Mouse (Mus musculus) liver, embryonic 16.5 days (tissue): ENCODE measurements at regions not wholly inside any gene's neighbourhood (a gene's known extent, or its start where the extent isn't known, plus 50 kb on each side); places are given as distances from the start of the nearest gene placed in this dataset.

ENCODE experiments used
- ATAC-seq: fragments of 200-750 bp; cut with Nextera tagmentation; 2 replicates; pipeline ENCODE4 v1.8.0; 2017; ENCODE audit warnings: low read depth, mild to moderate bottlenecking, moderate number of reproducible peaks, moderate library complexity
- H3K27ac ChIP-seq: fragments of 300-500 bp; sonication (generic); 2 replicates; pipeline ENCODE4 v1.5.1; 2014; ENCODE audit warnings: mild to moderate bottlenecking, low read length
- H3K27me3 ChIP-seq: fragments of 300-500 bp; sonication (generic); 2 replicates; pipeline ENCODE4 v1.6.1; 2014; ENCODE audit warnings: low read depth, low read length, mixed read lengths; ENCODE audit not compliant: control insufficient read depth, insufficient read depth
- H3K36me3 ChIP-seq: fragments of 300-500 bp; sonication (generic); 2 replicates; pipeline ENCODE4 v1.6.1; 2014; ENCODE audit warnings: mild to moderate bottlenecking; ENCODE audit not compliant: control insufficient read depth, insufficient read depth
- H3K4me1 ChIP-seq: fragments of 300-500 bp; sonication (generic); 2 replicates; pipeline ENCODE4 v1.6.1; 2014; ENCODE audit warnings: low read depth, low read length, mixed read lengths; ENCODE audit not compliant: control insufficient read depth
- H3K4me2 ChIP-seq: fragments of 300-500 bp; sonication (generic); 2 replicates; pipeline ENCODE4 v1.6.1; 2014; ENCODE audit warnings: low read depth, low read length, mixed read lengths
- H3K4me3 ChIP-seq: fragments of 300-500 bp; sonication (generic); 2 replicates; pipeline ENCODE4 v1.5.1; 2014; ENCODE audit warnings: low read depth, mild to moderate bottlenecking, low read length
- H3K9ac ChIP-seq: fragments of 300-500 bp; sonication (generic); 2 replicates; pipeline ENCODE4 v1.6.1; 2014; ENCODE audit warnings: low read depth, low read length
- H3K9me3 ChIP-seq: fragments of 300-500 bp; sonication (generic); replicated peaks from 2 replicates; pipeline ENCODE4 v1.6.1; 2016; ENCODE audit warnings: low read length; ENCODE audit not compliant: control insufficient read depth
- WGBS: fragments of 180-500 bp; shearing (Covaris S2); extraction: QIAGEN DNeasy Blood & Tissue Kit; methylation state at CpG from one replicate; pipeline ENCODE4 v1.1.7; 2014; ENCODE audit not compliant: insufficient replicate concordance; 5-methylcytosine and 5-hydroxymethylcytosine counted together

- no peak for ATAC-seq
- WGBS, result 76% methylated on average over 14 of the region's 14 CpGs
- no peak overlapping the region for H3K4me3 ChIP-seq
- H3K36me3 ChIP-seq, result no peaks in the 10 kb centered on the region
- H3K9me3 ChIP-seq, result no peaks in the 10 kb centered on the region
- H3K4me1 ChIP-seq, result no peaks in the 10 kb centered on the region
- peaks cover 3% of the 10 kb centered on the region; the same call in 1 of the 2 replicates for H3K27me3 ChIP-seq
- H3K9ac ChIP-seq, result no peak overlapping the region
- no peak overlapping the region for H3K4me2 ChIP-seq
- no peak overlapping the region for H3K27ac ChIP-seq
Observed at GRCm38 (mm10) chr6:51200837-51201236, 231.6 kb upstream of the Nfe2l3 start.

GRCm38 (mm10) chr6:51204306-51204705 lies 228.2 kb upstream of the Nfe2l3 start:
- Histone ChIP-seq H3K36me3 (no peaks in the 10 kb centered on the region), H3K9ac (no peak overlapping the region), H3K9me3 (no peaks in the 10 kb centered on the region), H3K4me2 (no peak overlapping the region), H3K4me1 (no peaks in the 10 kb centered on the region), H3K27me3 (peaks cover 16% of the 10 kb centered on the region), H3K4me3 (no peak overlapping the region), H3K27ac (no peak overlapping the region)
- 59% methylated on average over 3 of the region's 3 CpGs for WGBS
- ATAC-seq, result no peak

DNA sequence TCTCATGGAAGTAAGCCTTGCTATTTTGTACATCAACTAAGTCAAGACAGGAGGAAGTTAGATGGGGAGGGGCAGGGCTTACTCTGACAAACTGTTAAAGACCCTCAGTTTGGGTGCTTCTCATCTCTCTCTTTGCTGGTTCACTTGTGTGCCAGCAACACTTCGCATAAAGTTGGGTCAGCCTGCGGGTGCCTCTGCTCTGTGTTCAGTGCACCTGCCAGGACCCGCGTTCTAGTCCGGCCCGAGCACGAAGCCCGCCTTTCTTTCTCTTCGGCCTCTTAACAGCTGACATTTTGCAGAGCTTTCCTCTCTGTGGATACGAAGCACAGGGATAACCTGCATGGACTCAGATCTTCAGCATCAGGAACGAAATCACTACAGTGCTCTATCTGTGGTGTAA lies 227.1 kb upstream of the Nfe2l3 start:
- Histone ChIP-seq H3K36me3 (no peaks in the 10 kb centered on the region), H3K27ac (no peak overlapping the region), H3K27me3 (peaks cover 16% of the 10 kb centered on the region), H3K4me1 (no peaks in the 10 kb centered on the region), H3K4me2 (no peak overlapping the region), H3K9ac (no peak overlapping the region), H3K4me3 (no peak overlapping the region), H3K9me3 (no peaks in the 10 kb centered on the region)
- ATAC-seq, result no peak
- 77% methylated on average over 11 of the region's 11 CpGs for WGBS

- H3K4me1 ChIP-seq, result no peaks in the 10 kb centered on the region
- 9% methylated on average over 11 of the region's 11 CpGs for WGBS
- no peak overlapping the region for H3K4me3 ChIP-seq
- ATAC-seq, result no peak
- peaks cover 16% of the 10 kb centered on the region for H3K27me3 ChIP-seq
- no peak overlapping the region for H3K27ac ChIP-seq
- H3K9me3 ChIP-seq, result no peaks in the 10 kb centered on the region
- no peak overlapping the region for H3K9ac ChIP-seq
- H3K36me3 ChIP-seq, result no peaks in the 10 kb centered on the region
- no peak overlapping the region for H3K4me2 ChIP-seq
Observed at GRCm38 (mm10) chr6:51206712-51207505, 225.6 kb upstream of the Nfe2l3 start.

DNA sequence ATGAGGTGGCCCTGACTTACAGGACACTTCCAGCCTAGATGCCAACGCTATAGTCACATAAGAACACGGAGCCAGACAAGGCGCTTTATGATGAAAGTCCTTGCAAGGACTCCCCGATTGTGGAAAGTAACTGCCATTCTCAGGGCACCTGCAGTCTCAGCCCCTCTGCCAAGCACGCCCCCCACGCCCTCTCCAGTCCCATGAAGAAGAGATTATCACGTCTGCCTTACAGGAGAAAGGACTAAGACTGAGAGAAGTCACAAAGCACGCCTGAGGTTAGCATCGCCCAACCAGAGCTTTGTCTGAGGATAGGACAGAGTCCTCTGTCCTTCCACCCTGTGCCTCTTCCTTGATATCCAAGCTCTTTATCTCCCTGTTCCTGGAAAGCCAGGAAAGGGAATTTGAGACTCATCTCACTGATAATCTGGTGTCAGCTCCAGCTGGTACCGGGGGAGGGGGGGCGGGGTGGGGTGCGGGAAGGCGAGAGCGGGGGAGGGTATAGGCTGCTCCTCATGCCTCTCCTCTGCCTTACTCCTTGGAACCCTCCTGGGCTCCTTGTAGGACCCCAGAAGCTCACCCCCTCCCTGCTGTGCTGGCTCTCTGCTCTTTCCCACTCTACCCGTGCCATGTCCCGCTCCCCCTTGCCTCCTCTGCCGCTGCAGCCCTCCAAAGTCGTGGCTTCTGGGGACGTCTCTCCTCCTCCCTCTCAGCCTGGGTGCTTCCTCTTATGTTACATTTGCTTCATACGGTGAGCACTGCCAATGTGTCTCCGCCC lies 224.7 kb upstream of the Nfe2l3 start:
- H3K9ac ChIP-seq, result no peak overlapping the region
- H3K36me3 ChIP-seq, result no peaks in the 10 kb centered on the region
- H3K27ac ChIP-seq, result no peak overlapping the region
- no peak for ATAC-seq
- no peaks in the 10 kb centered on the region for H3K9me3 ChIP-seq
- H3K4me3 ChIP-seq, result no peak overlapping the region
- 2% methylated on average over 17 of the region's 21 CpGs for WGBS
- peaks cover 16% of the 10 kb centered on the region for H3K27me3 ChIP-seq
- no peaks in the 10 kb centered on the region for H3K4me1 ChIP-seq
- no peak overlapping the region for H3K4me2 ChIP-seq

GRCm38 (mm10) chr6:51208660-51209396 lies 223.6 kb upstream of the Nfe2l3 start:
- Histone ChIP-seq H3K4me3 (no peak overlapping the region), H3K27me3 (peaks cover 16% of the 10 kb centered on the region), H3K4me1 (no peaks in the 10 kb centered on the region), H3K4me2 (no peak overlapping the region), H3K36me3 (no peaks in the 10 kb centered on the region), H3K27ac (no peak overlapping the region), H3K9ac (no peak overlapping the region), H3K9me3 (no peaks in the 10 kb centered on the region)
- WGBS, result 2% methylated on average over 6 of the region's 6 CpGs
- ATAC-seq, result no peak

- no peaks in the 10 kb centered on the region for H3K4me1 ChIP-seq
- H3K4me2 ChIP-seq, result no peak overlapping the region
- H3K27ac ChIP-seq, result no peak overlapping the region
- no peak overlapping the region for H3K9ac ChIP-seq
- no peak overlapping the region for H3K4me3 ChIP-seq
- 9% methylated on average over 7 of the region's 7 CpGs for WGBS
- H3K27me3 ChIP-seq, result peaks cover 16% of the 10 kb centered on the region
- no peaks in the 10 kb centered on the region for H3K36me3 ChIP-seq
- H3K9me3 ChIP-seq, result no peaks in the 10 kb centered on the region
- no peak for ATAC-seq
Observed at GRCm38 (mm10) chr6:51211418-51211817, 221.1 kb upstream of the Nfe2l3 start.

- H3K4me2 ChIP-seq, result no peak overlapping the region
- H3K9ac ChIP-seq, result no peak overlapping the region
- H3K4me3 ChIP-seq, result no peak overlapping the region
- H3K4me1 ChIP-seq, result no peaks in the 10 kb centered on the region
- H3K36me3 ChIP-seq, result no peaks in the 10 kb centered on the region
- 66% methylated on average over 8 of the region's 8 CpGs for WGBS
- peaks cover 10% of the 10 kb centered on the region for H3K27me3 ChIP-seq
- no peaks in the 10 kb centered on the region for H3K9me3 ChIP-seq
- H3K27ac ChIP-seq, result no peak overlapping the region
- no peak for ATAC-seq
Observed at GRCm38 (mm10) chr6:51212216-51212615, 220.3 kb upstream of the Nfe2l3 start.
